Mouse (Mus musculus) left cerebral cortex, postnatal 4 days (tissue): Measurements from ENCODE around the gene Stard3. TPM values are rescaled to one million over a fixed set of nuclear protein-coding genes. Genes with fewer than 3 reads are reported as not detected.
A peak's percentile ranks its signal among the peaks of the same experiment; 100 is the strongest.
"Not testable (repeated sequence)": the region's sequence is repeated elsewhere in the genome, so short reads cannot be mapped to it uniquely, and the experiment has no call there.

Source experiments
- DNase-seq: peaks from one replicate; pipeline ENCODE4 v3.0.0-alpha.2; 2022
- intact Hi-C: fragments of 180-260 bp; cut with DNase I; formaldehyde crosslinking; loops from one replicate; pipeline ENCODE4 v1.15.1; 2025
- total RNA-seq, 2 experiments: library from RNA; stranded (reverse); gene quantifications; 2 replicates each; pipeline ENCODE4 v1.2.3; 2021

Stard3 gene
- total RNA-seq, 2 experiments from 2014 or later, result 21.3 to 26.0 TPM

DNA sequence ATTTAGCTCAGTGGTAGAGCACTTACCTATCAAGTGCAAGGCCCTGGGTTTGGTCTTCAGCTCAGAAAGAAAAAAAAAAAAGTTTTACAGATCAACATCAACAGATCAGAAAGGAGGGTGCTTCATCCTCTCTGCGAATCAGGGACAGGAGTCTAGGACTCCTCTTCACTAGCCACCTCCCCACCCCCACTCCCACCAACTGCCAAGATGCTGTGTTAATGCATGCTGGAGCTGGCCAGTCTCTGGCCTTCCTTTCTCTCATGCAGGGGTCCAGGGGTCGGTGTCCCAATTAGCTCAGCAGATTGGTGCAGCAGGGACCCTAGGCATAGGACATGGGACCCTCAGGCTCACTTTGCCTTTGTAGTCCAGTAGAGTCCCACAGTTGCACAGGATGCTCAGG, 12.4 kb downstream of the Stard3 start:
- no peak for DNase-seq
- intact Hi-C loops, result no loop called here

- peak; percentile 41 for DNase-seq
- intact Hi-C loops, result no loop called here
Measured at GRCm38 (mm10) chr11:98371556-98372240, 13.5 kb downstream of the Stard3 start.

- intact Hi-C loops, result no loop called here
- DNase-seq, result peak; percentile 73
Measured at GRCm38 (mm10) chr11:98372406-98372805, 14.2 kb downstream of the Stard3 start.

DNA sequence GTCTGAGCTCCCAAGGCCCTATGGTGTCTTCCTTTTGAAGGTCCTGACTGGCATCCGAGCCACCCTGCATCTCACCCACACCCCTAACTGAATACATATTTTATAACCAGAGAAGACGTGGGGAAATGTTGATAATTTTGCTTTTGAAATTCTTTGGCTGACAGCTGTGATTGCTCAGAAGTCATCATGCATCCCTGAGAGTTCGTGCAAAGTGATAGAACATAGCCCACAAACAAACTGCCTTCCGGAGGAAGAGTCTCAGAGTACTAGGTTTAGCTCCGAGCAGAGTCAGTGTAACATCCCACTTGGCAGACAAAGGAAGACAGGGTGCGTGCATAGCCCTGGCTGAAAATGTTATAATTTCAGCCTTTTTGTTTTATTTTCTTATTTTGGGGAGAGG, 15.1 kb downstream of the Stard3 start:
- intact Hi-C loops, result no loop called here
- DNase-seq, result no peak

DNA sequence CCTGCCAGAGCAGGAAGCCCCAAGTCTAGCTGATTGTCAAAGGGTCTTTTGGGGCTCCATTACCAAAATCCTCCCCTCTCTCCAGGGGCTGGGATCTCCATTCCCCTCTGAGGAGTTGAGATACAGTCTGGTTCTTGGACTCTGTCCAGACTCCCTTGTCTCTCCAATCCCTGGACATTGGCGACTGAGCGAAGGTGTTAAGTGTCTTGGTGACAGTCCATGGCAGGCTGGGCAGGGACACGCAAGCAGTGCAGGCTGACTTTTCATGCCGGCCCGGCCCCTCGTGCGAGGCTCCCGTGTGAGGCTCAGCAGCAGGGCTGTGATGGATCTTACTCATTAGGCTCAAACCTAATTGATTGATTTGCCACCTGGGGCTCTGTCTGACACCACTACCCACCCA, 16.1 kb downstream of the Stard3 start:
- intact Hi-C loops, result no loop called here
- DNase-seq, result no peak

DNA sequence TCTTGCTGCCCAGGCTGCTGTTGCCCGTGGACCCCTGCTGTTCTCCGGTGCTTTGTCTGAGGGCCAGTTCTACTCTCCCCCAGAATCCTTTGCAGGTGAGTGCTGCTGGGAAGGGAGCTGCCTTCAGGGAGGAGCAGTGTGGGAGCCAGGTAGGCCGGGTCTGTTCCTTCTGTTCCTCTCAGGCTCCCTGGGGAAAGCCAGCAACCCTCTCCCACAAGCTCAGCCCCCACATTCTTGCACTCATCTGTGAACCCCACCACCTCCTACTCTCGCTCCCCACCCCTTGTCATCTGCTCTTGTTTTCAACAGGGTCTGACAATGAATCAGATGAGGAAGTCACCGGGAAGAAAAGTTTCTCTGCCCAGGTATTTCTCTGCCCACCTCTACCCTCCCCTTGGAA, 18.6 kb downstream of the Stard3 start:
- intact Hi-C loops, result no loop called here
- no peak for DNase-seq

DNA sequence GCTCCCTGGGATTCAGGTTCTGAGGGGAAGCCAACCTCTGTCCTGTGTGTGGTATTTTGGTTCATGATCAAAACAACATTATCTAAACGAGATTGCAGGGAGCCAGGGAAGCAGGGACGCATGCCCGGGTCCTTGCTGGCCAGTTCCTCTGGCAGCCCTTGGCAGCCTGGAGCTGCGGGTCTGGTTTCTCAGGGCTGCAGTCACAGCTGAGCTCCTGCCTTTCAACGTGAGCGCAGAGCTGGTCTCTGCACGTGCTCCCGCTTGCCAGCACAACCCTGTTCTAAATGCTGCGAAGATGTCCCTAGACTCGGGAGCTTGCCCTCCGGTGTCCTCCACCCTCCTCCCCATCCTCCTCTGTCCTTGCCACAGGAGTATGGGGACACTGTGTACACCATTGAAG, 19.6 kb downstream of the Stard3 start:
- DNase-seq, result no peak
- intact Hi-C loops, result no loop called here

GRCm38 (mm10) chr11:98379379-98379778, 21.2 kb downstream of the Stard3 start:
- no peak for DNase-seq
- intact Hi-C loops, result no loop called here

DNA sequence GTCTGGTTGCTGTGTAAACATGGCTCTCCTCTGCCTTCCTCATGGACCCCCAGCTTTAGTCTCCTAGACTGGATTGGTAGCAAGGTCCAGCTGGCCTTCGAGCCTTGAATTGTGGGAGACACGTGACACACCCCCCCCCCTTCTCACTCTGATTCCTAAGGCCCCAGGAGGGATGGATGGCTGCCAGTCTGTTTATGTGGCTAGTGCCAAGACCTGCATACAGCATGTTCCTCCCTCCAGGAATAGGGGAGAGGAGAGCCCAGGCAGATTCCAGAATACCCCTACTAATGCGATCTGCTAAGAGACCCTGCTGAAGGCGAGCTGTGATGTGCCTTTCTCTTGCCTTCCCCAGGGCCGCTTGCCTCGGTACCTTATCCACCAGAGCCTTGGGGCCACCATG, 21.9 kb downstream of the Stard3 start:
- peak; percentile 91 for DNase-seq
- intact Hi-C loops, result no loop called here

- intact Hi-C loops, result no loop called here
- no peak for DNase-seq
Measured at GRCm38 (mm10) chr11:98381651-98382050, 23.5 kb downstream of the Stard3 start.

- intact Hi-C loops, DNase-seq: not testable (repeated sequence)
Measured at GRCm38 (mm10) chr11:98382405-98382804, 24.2 kb downstream of the Stard3 start.

GRCm38 (mm10) chr11:98383261-98384030, 25.3 kb downstream of the Stard3 start, which contains the start of gene Tcap:
Gene Tcap, plus strand, starts transcription at chr11:98383811.
- DNase-seq, result no peak
- intact Hi-C loops, result no loop called here

DNA sequence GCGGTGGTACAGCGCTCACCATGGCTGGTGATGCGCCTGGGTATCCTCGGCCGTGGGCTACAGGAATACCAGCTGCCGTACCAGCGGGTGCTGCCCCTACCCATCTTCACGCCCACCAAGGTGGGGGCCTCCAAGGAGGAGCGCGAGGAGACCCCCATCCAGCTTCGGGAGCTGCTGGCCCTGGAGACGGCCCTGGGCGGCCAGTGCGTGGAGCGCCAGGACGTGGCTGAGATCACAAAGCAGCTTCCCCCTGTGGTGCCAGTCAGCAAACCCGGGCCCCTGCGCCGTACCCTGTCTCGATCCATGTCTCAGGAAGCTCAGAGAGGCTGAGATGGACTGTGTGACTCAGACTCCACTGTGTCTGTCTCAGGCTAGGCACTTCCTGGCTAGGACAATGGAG, 26.0 kb downstream of the Stard3 start:
- intact Hi-C loops, result no loop called here
- no peak for DNase-seq

DNA sequence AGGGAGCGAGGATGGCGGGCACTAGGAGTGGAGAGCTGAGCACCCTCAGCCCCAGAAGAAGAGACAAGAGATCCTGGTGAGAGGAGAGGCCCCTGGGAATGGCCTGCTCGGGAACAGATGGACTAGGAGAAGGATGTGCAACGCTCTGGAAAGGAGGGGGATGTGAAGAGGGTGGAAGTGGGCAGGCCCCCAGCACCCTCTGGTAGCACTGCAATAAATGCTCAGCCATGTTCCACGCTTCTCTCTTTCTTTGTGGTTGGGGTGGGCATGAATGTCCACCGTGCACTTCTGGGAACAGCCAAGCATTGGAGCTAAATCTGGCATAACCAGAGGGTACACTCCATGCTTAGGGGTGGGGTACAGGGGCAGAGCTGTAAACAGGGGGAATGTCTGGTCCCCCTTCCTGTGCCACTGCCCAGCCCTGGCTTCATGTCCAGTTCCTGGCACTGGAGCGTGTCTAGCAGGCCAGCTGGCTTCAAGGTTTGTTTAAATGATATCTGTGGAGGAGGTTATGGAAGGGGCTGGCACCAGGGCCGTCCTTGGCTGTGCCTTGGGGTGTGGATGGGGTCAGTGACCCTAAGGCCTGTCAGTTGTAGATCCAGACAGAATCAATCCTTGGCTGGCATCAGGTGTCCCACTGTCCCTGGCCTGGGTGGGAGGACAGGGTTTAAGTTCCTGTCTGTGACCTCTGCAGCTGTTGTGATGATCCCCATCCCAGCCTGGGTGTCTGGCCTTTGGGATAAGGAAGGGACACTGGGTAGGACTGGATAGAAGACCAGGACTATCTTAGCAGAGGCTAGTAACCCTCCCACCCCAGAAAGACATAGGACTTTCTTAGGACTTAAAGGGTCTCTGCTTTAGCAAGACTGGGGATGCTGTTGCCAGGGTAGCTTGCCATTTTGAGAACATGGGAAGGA, 26.8 kb downstream of the Stard3 start:
- intact Hi-C loops, result no loop called here

GRCm38 (mm10) chr11:98385638-98386585, 27.7 kb downstream of the Stard3 start, which contains the start of gene Pnmt:
Gene Pnmt, plus strand, starts transcription at chr11:98386450.
- DNase-seq, result no peak
- intact Hi-C loops, result no loop called here

More for the DNA sequence above, 26.8 kb downstream of the Stard3 start:
- peak; percentile 45 for DNase-seq

DNA sequence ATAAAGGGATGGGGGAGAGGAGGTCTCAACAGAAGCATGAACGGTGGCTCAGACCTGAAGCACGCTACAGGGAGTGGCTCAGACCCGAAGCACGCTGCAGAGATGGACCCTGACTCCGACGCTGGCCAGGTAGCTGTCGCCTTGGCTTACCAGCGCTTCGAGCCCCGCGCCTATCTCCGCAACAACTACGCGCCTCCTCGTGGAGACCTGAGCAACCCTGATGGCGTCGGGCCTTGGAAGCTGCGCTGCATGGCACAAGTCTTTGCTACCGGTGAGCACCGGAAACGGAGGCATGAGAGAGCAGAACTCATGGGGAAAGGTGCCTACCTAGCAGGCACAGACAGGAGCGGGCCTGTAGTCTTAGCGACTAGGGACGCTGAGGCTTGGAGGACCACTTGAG, 28.4 kb downstream of the Stard3 start:
- intact Hi-C loops, result no loop called here
- DNase-seq, result no peak

- intact Hi-C loops, result no loop called here
- DNase-seq, result no peak
Measured at GRCm38 (mm10) chr11:98387056-98387577, 28.9 kb downstream of the Stard3 start.

DNA sequence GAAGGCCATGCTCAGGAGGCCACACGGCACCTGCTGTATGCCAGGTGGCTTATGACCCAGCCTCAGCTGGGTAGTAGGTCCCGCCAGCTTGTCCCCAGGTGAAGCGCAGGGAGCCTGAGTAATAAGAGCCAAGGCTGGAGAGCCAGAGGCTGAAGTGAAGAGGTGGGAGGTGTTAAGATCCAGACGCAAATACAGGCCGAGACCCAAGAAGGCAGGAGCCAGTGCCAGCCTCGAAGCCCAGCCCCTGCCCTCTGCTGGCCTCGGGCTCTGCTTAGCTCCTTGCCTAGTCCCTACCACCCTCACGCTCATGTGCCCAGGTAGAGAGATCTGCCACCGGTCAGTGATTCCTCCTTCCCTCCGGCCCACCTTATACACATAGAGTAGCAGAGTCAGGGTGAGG, 30.1 kb downstream of the Stard3 start:
- intact Hi-C loops, result no loop called here
- DNase-seq, result no peak

DNA sequence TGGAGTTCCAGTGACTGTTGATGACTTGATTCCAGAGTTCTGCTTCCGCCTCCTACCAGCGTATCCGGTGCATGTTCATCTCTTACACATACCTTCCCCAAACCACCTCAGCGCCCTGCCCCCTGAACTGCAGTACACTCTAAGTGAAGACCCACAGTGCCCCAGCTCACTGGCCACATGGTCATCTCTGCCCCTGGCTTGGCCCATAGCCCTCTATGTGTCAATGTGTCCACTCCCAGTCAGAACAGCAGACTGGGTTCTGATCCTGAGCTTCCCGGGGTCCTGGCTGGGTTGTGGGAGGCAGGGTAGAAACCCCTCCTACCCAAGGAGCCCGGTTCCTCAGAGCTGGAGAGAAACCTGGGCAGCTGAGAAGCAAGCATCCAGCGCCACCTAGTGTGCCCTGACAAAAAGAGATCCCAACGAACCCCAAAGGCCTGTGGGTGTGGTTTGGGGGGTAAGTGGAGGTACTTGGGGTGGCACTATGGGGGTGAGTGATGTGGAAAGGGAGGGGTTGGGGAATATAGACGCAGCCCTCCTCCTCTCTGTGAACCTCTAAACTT, 31.1 kb downstream of the Stard3 start:
- intact Hi-C loops, result no loop called here
- peak; percentile 52 for DNase-seq
